Mouse (Mus musculus) erythroblast, embryonic 14.5 days (primary cell): ENCODE data around the gene Rpl10a. TPM values are rescaled to one million over a fixed set of nuclear protein-coding genes. Genes with fewer than 3 reads are reported as not detected.
"Not testable (repeated sequence)": the region's sequence is repeated elsewhere in the genome, so short reads cannot be mapped to it uniquely, and the experiment has no call there.

Experiments used
- H3K27me3 ChIP-seq: 2 replicates; pipeline ENCODE4 v1.6.1; 2012; ENCODE audit warnings: inconsistent platforms; ENCODE audit not compliant: control insufficient read depth
- H3K36me3 ChIP-seq: 2 replicates; pipeline ENCODE4 v1.6.1; 2012; ENCODE audit warnings: mild to moderate bottlenecking, inconsistent platforms; ENCODE audit not compliant: control insufficient read depth
- H3K4me1 ChIP-seq: 2 replicates; pipeline ENCODE4 v1.6.1; 2012; ENCODE audit warnings: inconsistent platforms; ENCODE audit not compliant: control insufficient read depth
- H3K4me3 ChIP-seq: replicated peaks from 2 replicates; pipeline ENCODE3; 2012; ENCODE audit warnings: moderate library complexity, mild to moderate bottlenecking, inconsistent platforms
- H3K9me3 ChIP-seq: 2 replicates; pipeline ENCODE4 v1.6.1; 2012; ENCODE audit warnings: low read length, inconsistent platforms, mixed read lengths; ENCODE audit not compliant: control insufficient read depth
- GATA1 ChIP-seq: IDR thresholded peaks from 2 replicates; pipeline ENCODE4 v1.6.1; 2012; ENCODE audit warnings: low read length, inconsistent platforms, mixed read lengths
- TAL1 ChIP-seq: IDR thresholded peaks from 3 replicates; pipeline ENCODE4 v1.6.1; 2012; ENCODE audit warnings: low read length, inconsistent platforms, mixed read lengths
- polyA plus RNA-seq: library from polyadenylated mRNA; stranded (reverse); fragments of >175 nt; gene quantifications from 2 replicates; pipeline ENCODE4 v1.2.3, GENCODE M21; 2012

Gene Rpl10a
- polyA plus RNA-seq, 1 experiment = 529 TPM

- H3K4me1 ChIP-seq = peaks cover 45% of the 10 kb centered on the region
- peaks cover 5% of the 10 kb centered on the region for H3K27me3 ChIP-seq
- H3K4me3 ChIP-seq = peak overlapping the region; percentile 97
- H3K9me3 ChIP-seq = peaks cover 6% of the 10 kb centered on the region
- TF ChIP-seq GATA1 (no peak), TAL1 (no peak)
- H3K36me3 ChIP-seq = peaks cover 69% of the 10 kb centered on the region
Observed at GRCm38 (mm10) chr17:28327673-28328325, 472 bp upstream of the Rpl10a start.

DNA sequence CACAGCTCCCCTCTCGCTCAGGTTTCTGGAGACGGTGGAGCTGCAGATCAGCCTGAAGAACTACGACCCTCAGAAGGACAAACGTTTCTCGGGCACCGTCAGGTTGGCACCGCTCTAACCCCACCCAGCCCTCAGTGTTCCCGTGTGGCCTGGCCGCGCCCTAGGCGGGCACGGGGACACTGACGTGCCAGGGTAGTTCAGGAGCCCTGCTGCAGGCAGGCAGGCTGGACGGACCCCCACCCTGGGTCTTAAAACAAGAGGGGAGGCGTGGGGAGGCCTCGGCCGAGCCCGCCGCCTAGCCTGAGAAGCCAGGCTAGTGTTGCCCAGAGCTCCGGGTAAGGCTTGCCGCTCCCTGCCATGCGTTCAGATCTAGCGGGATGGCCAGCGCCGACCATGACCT, 675 bp downstream of the Rpl10a start:
- Histone ChIP-seq H3K36me3 (peaks cover 74% of the 10 kb centered on the region), H3K27me3 (peaks cover 14% of the 10 kb centered on the region), H3K4me1 (peaks cover 55% of the 10 kb centered on the region), H3K9me3 (peaks cover 6% of the 10 kb centered on the region), H3K4me3 (peak overlapping the region; percentile 97)
- TF ChIP-seq GATA1 (no peak), TAL1 (no peak)

DNA sequence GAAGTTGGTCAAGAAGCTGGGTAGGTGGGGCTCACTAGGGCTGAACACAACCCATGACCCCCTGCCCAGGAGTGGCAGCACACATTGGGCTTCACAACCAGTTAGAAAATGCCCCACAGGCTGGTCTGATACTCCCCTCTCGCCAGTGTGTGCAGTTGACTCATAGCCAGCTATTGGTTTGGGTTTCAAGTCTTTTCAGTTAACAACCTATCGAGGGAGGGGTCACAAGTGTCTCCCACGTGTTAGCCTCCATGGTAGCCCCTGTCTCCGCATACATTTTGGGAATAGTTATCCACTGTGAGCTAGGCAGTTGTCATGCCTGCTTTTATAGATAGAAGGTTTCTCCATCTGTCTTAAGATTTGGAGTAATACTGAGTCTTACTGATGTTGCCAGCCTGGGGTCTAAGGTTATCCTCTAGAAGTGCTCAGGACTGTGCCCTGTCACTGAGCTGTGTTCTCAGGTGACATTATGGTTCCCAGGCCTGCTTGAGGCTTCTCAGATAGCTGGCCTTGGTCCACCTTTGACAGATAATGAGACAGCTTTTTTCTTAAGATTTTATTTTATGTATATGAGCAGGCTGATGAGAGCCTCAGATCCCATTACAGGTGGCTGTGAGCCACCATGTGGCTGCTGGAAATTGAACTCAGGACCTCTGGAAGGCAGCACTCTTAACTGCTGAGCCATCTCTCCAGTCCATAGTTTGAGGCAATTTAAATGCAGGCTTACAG, 1.4 kb downstream of the Rpl10a start:
- Histone ChIP-seq H3K4me1 (peaks cover 55% of the 10 kb centered on the region), H3K9me3 (peaks cover 1% of the 10 kb centered on the region), H3K27me3 (peaks cover 14% of the 10 kb centered on the region), H3K36me3 (peaks cover 71% of the 10 kb centered on the region), H3K4me3 (peak overlapping the region; percentile 97)
- TF ChIP-seq TAL1 (no peak), GATA1 (no peak)

DNA sequence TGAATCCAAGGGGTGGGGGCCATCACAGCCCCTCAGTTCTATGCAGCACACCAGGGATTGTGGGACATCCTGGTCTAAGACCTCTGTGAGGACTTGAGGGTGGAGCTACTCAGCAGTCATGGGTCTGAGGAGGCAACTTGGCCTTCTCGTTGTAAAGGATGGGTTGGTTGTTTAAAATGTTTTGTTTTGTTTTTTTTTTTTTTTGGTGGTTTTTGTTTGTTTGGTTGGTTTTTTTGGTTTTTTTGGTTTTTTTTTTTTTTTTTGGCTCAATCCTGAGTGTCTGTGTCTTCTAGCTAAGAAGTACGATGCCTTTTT, 1.9 kb downstream of the Rpl10a start:
- Histone ChIP-seq H3K4me3 (peak overlapping the region; percentile 97), H3K36me3 (peaks cover 66% of the 10 kb centered on the region), H3K9me3 (no peaks in the 10 kb centered on the region), H3K4me1 (peaks cover 55% of the 10 kb centered on the region), H3K27me3 (peaks cover 14% of the 10 kb centered on the region)
- no peak for TF ChIP-seq TAL1
- no peak for TF ChIP-seq GATA1

DNA sequence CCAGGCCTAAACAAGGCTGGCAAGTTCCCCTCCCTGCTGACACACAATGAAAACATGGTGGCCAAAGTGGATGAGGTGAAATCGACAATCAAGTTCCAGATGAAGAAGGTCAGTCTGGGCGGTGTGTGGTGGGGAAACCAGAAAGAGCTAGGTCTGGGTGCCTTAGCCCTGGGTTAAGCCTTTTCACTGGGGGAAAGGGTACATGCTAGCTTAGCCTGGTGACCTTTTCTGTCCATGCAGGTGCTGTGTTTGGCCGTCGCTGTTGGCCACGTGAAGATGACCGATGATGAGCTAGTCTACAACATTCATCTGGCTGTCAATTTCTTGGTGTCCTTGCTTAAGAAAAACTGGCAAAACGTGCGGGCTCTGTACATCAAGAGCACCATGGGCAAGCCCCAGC, 2.3 kb downstream of the Rpl10a start:
- Histone ChIP-seq H3K27me3 (peaks cover 14% of the 10 kb centered on the region), H3K4me3 (peak overlapping the region; percentile 6), H3K4me1 (peaks cover 55% of the 10 kb centered on the region), H3K36me3 (peaks cover 63% of the 10 kb centered on the region)
- H3K9me3 ChIP-seq = not testable (repeated sequence)

DNA sequence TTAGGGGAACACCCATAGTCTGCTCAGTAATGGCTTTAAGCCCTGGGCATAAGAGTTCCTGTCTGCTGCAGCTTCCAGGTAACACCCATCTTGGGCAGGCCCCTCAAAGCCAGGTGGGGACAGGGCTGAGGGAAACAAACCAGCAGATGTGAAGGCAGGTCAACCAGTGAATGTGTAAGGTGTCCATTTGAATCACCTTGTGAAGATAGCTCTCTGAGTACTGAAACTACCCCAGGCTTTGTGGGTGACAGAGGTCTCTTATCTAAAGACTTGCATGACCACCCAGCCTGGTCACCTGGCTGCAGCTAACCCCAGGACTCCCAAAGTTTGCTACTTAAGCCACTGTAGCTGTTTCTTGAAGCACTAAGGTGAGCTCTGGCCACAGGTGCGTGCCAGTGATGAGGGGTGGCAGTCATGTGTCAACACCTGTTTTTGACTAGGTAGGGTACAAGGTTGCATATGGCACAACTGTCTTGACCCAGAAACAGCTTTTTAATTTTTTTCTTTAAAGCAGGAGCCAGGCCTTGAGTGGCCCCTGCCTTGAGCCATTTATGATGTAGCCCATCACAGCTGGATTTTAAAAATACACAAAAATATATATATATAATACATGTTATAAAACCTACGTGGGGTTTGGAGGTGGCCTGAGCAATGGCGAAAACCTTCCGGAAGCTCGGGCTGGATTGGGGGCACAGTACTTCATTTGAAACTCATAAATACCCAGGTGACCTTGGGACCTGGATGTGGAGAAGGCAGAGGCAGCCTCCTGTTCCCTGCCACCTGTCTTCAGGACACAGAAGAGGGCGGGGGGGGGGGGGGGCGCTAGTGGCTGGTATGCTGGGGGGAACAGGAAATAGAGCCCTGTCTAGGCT, 3.2 kb downstream of the Rpl10a start:
- no peak overlapping the region for H3K4me3 ChIP-seq
- H3K4me1 ChIP-seq = peaks cover 55% of the 10 kb centered on the region

GRCm38 (mm10) chr17:28332113-28332914, 4.0 kb downstream of the Rpl10a start:
- H3K27me3 ChIP-seq = peaks cover 14% of the 10 kb centered on the region
- H3K4me1 ChIP-seq = peaks cover 54% of the 10 kb centered on the region
- no peak for TF ChIP-seq GATA1
- no peak for TF ChIP-seq TAL1
- H3K4me3 ChIP-seq = no peak overlapping the region
- H3K36me3 ChIP-seq = peaks cover 50% of the 10 kb centered on the region
- H3K9me3 ChIP-seq = no peaks in the 10 kb centered on the region

More for the DNA sequence above, 3.2 kb downstream of the Rpl10a start:
- H3K27me3 ChIP-seq = peaks cover 14% of the 10 kb centered on the region
- no peaks in the 10 kb centered on the region for H3K9me3 ChIP-seq
- TF ChIP-seq TAL1 (no peak), GATA1 (no peak)
- H3K36me3 ChIP-seq = peaks cover 55% of the 10 kb centered on the region

DNA sequence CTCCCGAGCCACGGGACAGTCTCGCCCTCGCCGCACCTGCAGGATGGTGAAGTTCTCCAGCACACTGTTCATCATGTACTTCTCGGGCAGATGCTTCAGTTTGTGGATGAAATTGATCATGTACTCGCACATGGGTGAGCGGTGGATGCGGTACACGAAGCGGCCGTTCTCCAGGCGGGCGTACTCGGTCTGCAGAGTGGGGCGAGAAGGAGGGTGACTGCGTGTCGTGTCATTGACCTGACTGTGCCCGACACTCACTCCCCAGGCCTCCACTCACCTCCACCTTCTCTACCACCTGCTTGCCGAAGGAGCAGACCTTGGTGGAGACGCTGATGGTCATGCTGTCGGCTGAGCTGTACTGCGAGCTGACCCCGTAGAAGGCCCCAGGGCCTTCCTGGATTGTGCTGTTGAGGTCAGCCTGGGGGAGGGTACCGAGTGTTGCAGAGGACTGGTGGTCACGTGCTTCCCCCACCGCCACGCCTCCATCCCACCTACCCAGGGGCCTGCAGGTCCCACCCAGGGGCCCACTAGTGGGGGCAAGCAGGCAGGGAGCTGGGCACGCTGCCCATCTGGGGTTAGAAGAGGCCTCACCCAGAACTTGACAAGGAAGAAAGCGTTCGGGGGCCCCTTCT, 4.8 kb downstream of the Rpl10a start:
- Histone ChIP-seq H3K4me3 (no peak overlapping the region), H3K27me3 (peaks cover 14% of the 10 kb centered on the region), H3K36me3 (peaks cover 50% of the 10 kb centered on the region), H3K9me3 (no peaks in the 10 kb centered on the region), H3K4me1 (peaks cover 47% of the 10 kb centered on the region)
- no peak for TF ChIP-seq GATA1
- no peak for TF ChIP-seq TAL1
